Mouse (Mus musculus): ENCODE data around the gene Dstn. TPM values are rescaled to one million over a fixed set of nuclear protein-coding genes. Genes with fewer than 3 reads are reported as not detected.

The Dstn gene
- polyA plus RNA-seq, 1 experiment from 2014 or later, result 176 TPM

DNA sequence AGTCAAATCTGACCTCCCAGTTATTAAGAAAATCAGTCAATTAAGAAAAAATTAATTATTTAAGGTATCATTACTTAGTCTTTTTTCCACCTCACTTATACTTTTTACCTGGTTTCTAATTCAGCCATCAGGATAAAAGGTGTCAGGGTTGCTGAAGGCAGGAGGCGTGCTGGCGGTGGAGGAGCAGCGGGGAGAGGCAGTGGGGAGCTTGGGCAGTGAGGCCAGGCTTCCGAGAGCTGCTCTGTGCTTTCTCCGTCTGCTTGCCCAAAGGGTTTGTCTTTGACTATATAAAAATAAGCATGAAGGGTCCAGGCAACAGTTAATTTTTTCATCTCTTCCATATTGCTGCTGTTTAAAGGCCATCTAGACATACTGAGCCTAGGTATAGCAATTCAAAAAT, 18.4 kb downstream of the Dstn start:
- no peak overlapping the region for H3K4me3 ChIP-seq (ENCODE audit: inconsistent target)
- H3K27ac ChIP-seq, result no peak overlapping the region
- H3K79me2 ChIP-seq (ENCODE audit: inconsistent target), result peaks cover 100% of the 10 kb centered on the region
- 98% methylated on average over 5 of the region's 5 CpGs for WGBS (ENCODE audit: missing documents)
- no peaks in the 10 kb centered on the region; the same call in 1 of the 2 replicates for H3K36me3 ChIP-seq (ENCODE audit: inconsistent target)

DNA sequence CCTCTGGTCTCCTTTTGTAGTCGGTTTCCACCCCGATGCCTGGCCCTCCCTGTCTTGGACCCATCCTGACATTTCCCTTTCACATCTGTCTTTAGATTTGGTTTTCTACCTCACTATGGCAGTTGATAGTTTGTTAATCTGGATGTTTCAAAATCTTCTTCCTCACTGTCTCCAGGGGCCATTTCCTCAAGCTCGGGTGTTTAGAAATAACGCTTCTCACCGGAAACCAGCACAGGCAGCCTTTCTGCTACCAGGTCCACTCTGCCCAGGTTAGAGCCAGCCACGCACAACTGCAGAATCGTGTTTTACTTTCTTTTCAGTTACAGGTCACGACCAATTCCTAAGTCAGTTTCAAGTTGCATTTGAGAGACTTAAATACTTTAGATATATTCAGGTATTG, 19.3 kb downstream of the Dstn start:
- Histone ChIP-seq H3K36me3 (ENCODE audit: inconsistent target) (no peaks in the 10 kb centered on the region; the same call in 1 of the 2 replicates), H3K79me2 (ENCODE audit: inconsistent target) (peaks cover 100% of the 10 kb centered on the region), H3K4me3 (ENCODE audit: inconsistent target) (no peak overlapping the region), H3K27ac (no peak overlapping the region)
- WGBS (ENCODE audit: missing documents), result 37% methylated on average over 7 of the region's 8 CpGs

DNA sequence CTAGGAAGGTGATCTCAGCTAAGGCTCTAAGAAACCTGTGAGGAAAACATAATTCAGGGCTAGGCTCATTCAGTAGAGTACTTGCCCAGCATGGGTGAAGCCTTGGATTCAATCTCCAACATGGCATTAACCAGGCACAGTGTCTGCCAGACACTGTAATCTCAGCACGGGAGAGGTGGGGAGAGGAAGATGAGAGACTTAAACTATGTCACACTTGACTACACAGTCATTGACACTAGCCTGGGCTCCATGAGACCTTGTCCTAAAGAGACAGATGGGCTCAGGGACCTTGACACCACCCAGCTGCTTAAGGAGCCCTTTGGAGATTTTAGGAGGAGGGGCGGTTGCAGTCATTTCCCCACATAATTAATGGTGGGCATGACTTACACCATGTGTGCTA, 22.7 kb downstream of the Dstn start:
- Histone ChIP-seq H3K4me3 (ENCODE audit: inconsistent target) (no peak overlapping the region), H3K27ac (no peak overlapping the region), H3K36me3 (ENCODE audit: inconsistent target) (peaks cover 8% of the 10 kb centered on the region; the same call in 1 of the 2 replicates), H3K79me2 (ENCODE audit: inconsistent target) (peaks cover 89% of the 10 kb centered on the region)
- 96% methylated on average over 2 of the region's 2 CpGs for WGBS (ENCODE audit: missing documents)

DNA sequence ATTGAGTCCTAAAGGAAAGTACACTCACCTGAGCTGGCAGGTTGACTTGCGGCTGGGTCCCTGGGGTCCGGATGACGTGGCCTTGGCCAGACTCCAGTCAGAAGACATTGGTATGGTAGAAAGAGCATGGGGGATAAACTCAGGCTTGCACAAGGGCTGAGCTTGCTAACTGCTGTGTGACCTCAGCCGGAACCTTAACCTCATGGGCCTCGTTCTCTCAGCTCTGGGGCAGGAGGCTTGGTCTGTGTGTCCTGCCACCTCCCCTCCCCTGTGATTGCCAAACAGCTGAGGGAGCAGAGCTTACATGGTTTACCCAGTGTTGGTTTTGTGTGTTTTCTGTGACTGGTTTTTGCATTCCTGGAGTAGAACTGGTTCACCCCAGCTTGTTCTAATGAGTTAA, 25.3 kb downstream of the Dstn start:
- WGBS (ENCODE audit: missing documents), result 71% methylated on average over 5 of the region's 5 CpGs
- H3K27ac ChIP-seq, result no peak overlapping the region
- peaks cover 64% of the 10 kb centered on the region for H3K79me2 ChIP-seq (ENCODE audit: inconsistent target)
- H3K36me3 ChIP-seq (ENCODE audit: inconsistent target), result peaks cover 12% of the 10 kb centered on the region; the same call in 1 of the 2 replicates
- no peak overlapping the region for H3K4me3 ChIP-seq (ENCODE audit: inconsistent target)

DNA sequence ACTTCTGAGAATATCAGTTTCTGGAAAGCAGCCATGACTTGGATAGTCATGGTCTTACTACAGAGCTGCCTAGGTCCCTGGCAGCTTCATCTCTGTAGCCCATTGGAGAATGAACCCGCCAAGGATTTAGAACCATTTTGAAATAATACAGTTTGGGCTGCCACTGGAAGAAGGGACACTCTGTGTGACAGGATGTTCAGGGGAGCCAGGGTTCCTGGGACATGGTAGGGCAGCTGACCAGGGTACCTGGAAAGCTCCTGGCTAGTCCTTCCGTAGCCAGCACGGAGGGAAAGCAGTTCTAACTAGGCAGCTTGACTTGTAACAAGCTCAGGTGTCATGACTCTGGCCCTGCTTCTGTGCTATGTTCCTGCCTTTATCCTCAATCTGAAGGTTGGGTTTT, 29.7 kb downstream of the Dstn start:
- H3K27ac ChIP-seq, result no peak overlapping the region
- peaks cover 20% of the 10 kb centered on the region; the same call in 1 of the 2 replicates for H3K79me2 ChIP-seq (ENCODE audit: inconsistent target)
- no peak overlapping the region for H3K4me3 ChIP-seq (ENCODE audit: inconsistent target)
- H3K36me3 ChIP-seq (ENCODE audit: inconsistent target), result peaks cover 50% of the 10 kb centered on the region
- WGBS (ENCODE audit: missing documents), result 86% methylated on average over 3 of the region's 3 CpGs

DNA sequence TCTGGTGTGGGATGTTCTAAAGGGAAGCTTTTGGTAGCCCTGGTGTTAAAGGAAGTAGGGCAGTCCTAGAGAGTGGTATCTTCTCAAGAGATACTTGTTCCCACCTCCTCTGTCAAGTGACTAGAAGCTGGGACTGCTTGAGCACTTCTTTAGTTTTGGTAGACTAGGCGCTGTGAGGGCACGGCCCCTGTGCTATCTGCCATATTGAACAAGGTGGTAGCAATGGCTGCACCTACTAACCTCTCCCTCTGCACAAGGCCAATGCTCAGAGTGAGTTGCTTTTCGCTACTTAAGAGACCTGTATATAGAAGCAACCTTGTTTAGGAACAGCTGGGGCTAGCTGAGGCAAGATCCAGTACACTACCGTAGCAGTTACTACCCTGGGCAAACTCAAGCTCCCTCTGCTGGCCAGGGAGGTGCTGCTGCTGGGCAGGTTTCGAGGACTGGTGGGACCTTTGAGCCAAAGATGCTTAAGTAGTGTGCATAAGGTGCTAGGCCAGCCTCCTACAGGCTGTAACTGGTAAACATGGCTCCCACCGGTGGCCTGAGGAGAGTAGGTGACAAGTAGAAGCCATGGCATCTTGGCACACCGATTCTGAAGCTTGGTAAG, 30.5 kb downstream of the Dstn start:
- 94% methylated on average over 7 of the region's 7 CpGs for WGBS (ENCODE audit: missing documents)
- Histone ChIP-seq H3K36me3 (ENCODE audit: inconsistent target) (peaks cover 51% of the 10 kb centered on the region), H3K4me3 (ENCODE audit: inconsistent target) (no peak overlapping the region), H3K79me2 (ENCODE audit: inconsistent target) (peaks cover 12% of the 10 kb centered on the region; the same call in 1 of the 2 replicates), H3K27ac (no peak overlapping the region)

DNA sequence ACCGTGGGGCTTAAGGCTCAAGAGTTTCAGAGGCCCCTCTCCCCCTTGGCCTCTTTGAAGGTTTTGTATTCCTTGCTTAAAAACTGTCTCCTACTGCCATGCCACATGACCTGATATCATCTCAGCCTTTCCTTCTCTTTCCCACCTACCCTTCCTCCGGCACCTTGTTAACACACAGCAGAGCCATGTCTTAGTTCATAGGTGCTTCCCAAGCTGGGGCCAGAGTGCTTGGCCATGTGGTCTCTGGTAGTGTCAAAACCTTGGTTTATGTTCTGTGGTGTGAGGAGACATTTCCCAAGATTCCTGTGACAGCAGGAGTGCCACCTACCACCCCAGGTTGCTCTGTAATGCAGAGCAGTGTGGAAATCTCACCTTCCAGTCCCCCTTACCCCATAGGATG, 31.3 kb downstream of the Dstn start:
- peaks cover 4% of the 10 kb centered on the region; the same call in 1 of the 2 replicates for H3K79me2 ChIP-seq (ENCODE audit: inconsistent target)
- H3K27ac ChIP-seq, result no peak overlapping the region
- peaks cover 59% of the 10 kb centered on the region for H3K36me3 ChIP-seq (ENCODE audit: inconsistent target)
- WGBS (ENCODE audit: missing documents), result 92% methylated on average over 2 of the region's 2 CpGs
- H3K4me3 ChIP-seq (ENCODE audit: inconsistent target), result no peak overlapping the region

DNA sequence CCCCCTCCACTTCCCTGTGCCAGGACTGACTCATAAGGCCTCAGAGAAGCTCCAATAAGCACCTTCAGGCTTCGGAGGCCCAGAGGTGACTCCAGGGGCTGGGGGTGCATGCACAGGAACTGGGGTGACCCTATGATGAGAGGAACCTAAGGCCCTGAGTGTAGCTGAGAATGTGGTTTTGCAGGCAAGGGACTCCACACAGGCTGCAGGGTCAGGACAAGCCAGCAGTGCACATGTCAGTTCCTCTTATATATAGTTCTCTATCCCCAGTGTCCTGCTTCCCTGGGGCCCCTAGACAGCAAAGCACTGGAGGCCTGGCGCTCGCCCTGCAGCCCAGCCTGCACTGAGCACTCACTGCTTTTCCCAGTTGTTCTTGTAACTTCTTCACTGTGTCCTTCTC, 32.9 kb downstream of the Dstn start:
- Histone ChIP-seq H3K27ac (no peak overlapping the region), H3K79me2 (ENCODE audit: inconsistent target) (no peaks in the 10 kb centered on the region), H3K4me3 (ENCODE audit: inconsistent target) (no peak overlapping the region), H3K36me3 (ENCODE audit: inconsistent target) (peaks cover 75% of the 10 kb centered on the region)
- 69% methylated on average over 3 of the region's 3 CpGs for WGBS (ENCODE audit: missing documents)

DNA sequence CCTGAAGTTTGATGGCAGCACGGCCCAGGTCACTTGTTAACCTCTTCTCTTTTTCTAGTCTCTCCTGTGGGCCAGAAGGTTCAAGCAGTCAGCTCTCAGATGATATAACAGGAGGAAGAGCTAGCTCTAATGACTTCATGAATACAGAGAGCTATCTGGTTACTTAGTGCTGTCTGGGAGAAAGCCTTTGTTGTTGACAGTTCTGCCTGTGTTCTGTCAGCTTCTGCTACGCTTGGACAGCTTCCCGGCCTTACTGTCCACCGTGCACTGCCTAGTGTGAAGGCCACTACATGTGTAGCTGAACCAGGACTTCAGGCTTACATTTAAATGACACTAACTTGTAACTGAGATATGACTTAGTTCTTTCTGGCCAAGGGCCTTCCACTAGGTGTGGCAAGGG, 33.3 kb downstream of the Dstn start:
- no peak overlapping the region for H3K27ac ChIP-seq
- whole genome bisulfite sequencing (ENCODE audit: missing documents), result 97% methylated on average over 4 of the region's 4 CpGs
- peaks cover 80% of the 10 kb centered on the region for H3K36me3 ChIP-seq (ENCODE audit: inconsistent target)
- no peaks in the 10 kb centered on the region for H3K79me2 ChIP-seq (ENCODE audit: inconsistent target)
- H3K4me3 ChIP-seq (ENCODE audit: inconsistent target), result no peak overlapping the region

DNA sequence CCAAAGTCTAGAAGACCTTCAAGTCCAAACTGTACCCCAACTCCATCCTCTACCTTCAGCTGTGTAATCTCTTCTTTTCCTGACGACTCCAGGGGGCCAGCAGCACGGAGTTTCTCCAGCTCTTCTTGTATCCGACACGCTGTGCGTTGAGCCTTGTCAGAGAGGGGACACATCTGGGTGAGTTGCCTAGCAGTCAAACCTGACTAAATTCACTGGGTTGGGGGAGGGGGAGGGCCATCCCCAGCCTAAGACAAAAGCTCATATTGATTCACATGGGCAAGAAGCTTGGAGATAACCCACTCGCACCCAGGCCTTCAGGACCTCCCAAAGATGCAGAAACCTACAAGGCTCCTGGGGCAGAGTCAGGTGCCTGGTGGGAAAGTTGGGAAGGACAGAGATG, 34.1 kb downstream of the Dstn start:
- H3K36me3 ChIP-seq (ENCODE audit: inconsistent target), result peaks cover 88% of the 10 kb centered on the region
- WGBS (ENCODE audit: missing documents), result 98% methylated on average over 6 of the region's 6 CpGs
- no peaks in the 10 kb centered on the region for H3K79me2 ChIP-seq (ENCODE audit: inconsistent target)
- no peak overlapping the region for H3K27ac ChIP-seq
- H3K4me3 ChIP-seq (ENCODE audit: inconsistent target), result no peak overlapping the region

DNA sequence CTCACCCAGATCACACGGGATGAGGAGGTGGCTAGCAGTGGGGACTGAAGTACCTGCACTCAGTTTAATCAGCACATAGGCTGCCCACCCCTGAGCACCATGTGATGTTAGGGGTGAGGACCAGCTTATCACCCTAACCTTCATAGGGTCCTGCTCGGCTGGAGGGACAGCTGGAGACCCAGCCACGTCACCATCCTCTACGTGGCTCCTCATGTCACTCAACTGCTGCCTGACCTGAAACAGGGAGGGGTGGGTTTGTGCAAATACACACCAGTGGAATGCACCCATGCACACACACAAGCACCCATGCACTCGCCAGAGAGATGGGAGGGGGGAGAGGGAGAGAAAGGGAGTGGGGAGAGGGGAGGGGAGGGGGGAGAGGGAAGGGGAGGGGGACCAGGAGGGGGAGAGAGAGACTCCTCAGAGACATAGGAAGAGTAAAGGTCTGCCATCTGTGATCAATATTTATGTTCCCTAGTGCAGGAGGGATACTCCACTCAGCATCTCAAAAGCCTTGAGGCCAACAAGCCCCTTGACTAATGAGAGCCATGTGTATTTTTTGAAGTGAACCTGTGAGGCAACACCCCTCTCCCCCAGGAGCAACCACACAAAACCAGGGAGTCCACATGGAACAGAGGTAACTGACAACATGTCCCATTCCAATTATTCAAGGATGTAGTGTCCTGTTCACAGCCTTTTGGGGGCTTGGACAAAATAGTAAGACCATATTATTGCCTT, 35.3 kb downstream of the Dstn start:
- 91% methylated on average over 4 of the region's 5 CpGs for WGBS (ENCODE audit: missing documents)
- H3K79me2 ChIP-seq (ENCODE audit: inconsistent target), result no peaks in the 10 kb centered on the region
- H3K4me3 ChIP-seq (ENCODE audit: inconsistent target), result no peak overlapping the region
- no peak overlapping the region for H3K27ac ChIP-seq
- peaks cover 96% of the 10 kb centered on the region for H3K36me3 ChIP-seq (ENCODE audit: inconsistent target)

DNA sequence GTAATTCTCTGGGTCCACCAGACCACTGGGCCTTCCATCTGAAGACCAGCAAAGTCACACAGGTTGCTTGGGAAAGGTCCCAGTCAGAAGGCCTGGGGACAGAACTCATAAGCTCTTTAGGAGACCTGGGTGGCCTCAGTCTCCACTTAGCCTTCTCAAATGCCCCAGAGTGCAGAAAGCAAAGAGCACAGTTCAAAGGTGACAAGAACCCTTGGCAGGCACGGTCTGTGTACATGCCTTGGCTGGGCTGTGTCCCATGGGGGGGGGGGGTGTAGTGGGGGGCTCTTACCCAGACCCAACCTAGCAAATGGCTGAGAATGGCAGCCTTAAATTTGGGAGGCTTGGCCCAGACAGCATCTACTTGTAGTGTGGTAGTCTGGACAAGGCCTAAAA, 35.9 kb downstream of the Dstn start:
- Histone ChIP-seq H3K4me3 (ENCODE audit: inconsistent target) (no peak overlapping the region), H3K79me2 (ENCODE audit: inconsistent target) (no peaks in the 10 kb centered on the region), H3K36me3 (ENCODE audit: inconsistent target) (peaks cover 100% of the 10 kb centered on the region), H3K27ac (no peak overlapping the region)
- WGBS (ENCODE audit: missing documents), result 100% methylated on average over 1 of the region's 1 CpGs

DNA sequence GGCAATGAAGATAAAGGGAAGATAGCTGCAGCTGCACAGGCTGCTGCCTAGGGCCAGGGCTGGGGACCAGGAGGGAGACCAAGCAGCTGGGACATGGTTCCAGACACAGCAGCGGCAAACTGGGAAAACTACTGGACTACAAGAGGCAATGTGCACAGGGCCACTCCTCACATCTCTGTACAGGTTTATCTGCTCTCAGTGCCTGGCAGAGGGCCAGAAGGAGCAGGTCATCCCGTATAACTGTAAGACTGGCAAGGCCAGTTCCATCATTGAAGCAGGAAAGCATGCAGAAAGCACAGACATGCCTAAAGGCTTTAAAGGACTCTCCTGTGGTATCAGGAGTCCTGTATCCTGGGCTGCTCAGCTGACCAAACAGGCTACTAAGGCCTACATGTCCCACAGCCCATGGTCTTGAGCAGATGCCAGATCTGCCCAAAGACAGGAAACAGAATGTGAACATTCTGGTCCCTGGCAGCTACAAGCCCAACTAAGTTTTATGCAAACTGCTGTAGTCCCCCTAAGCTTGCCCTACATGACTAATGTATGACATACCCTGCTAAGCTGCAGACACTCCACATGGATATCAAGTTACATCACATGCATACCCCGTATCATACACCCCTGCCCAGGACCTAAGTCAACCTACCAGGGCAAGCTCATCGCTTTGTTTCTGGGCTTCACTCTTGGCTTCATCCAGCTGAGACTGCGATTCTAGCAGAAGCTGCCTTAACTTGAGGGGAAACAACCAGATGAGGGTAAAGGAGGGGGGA, 36.6 kb downstream of the Dstn start:
- 96% methylated on average over 5 of the region's 5 CpGs for WGBS (ENCODE audit: missing documents)
- Histone ChIP-seq H3K27ac (no peak overlapping the region), H3K79me2 (ENCODE audit: inconsistent target) (no peaks in the 10 kb centered on the region), H3K36me3 (ENCODE audit: inconsistent target) (peaks cover 100% of the 10 kb centered on the region), H3K4me3 (ENCODE audit: inconsistent target) (no peak overlapping the region)

DNA sequence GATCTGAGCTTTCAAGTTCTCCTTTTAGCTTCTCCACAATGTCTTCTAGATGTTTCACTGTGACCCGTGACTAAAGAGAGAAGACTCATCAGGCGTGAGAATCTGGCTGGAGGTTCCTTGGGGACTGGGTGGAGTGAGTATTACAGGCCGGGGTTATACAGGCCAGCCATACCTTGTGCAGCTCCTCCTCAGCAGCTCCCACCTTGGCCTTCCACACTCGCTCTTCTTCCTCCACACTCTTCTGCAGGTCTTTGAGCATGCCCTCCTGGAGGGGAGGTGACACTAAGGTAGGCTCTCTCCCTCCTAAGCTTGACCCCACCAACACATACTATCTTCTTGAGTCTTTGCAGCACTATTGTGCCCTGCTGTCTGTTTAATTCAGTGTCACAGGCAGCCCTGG, 38.8 kb downstream of the Dstn start:
- no peak overlapping the region for H3K27ac ChIP-seq
- H3K4me3 ChIP-seq (ENCODE audit: inconsistent target), result no peak overlapping the region
- WGBS (ENCODE audit: missing documents), result 88% methylated on average over 4 of the region's 4 CpGs
- peaks cover 94% of the 10 kb centered on the region for H3K36me3 ChIP-seq (ENCODE audit: inconsistent target)
- H3K79me2 ChIP-seq (ENCODE audit: inconsistent target), result no peaks in the 10 kb centered on the region

DNA sequence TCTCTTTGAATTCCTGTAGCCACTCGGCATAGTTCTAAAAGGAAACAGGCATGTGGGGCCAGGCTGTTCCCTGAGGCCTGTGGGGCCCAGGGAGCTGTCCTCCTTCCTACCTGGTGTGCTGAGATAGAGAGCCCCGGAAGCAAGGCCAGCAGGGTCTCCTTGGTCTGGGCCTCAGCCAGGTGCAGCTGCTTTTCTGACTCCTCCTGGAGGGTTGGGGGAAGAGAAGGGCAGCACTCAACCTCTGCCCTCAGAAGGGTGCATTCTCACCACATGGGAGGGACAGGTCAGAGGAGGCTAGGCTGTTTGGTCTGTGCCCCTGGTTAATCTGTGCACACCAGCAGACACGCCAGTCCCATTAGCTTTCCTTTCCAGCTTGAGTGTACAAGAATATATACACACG, 39.9 kb downstream of the Dstn start:
- no peaks in the 10 kb centered on the region for H3K79me2 ChIP-seq (ENCODE audit: inconsistent target)
- H3K36me3 ChIP-seq (ENCODE audit: inconsistent target), result peaks cover 90% of the 10 kb centered on the region
- WGBS (ENCODE audit: missing documents), result 95% methylated on average over 4 of the region's 4 CpGs

More for the DNA sequence above, 39.9 kb downstream of the Dstn start:
- Histone ChIP-seq H3K4me3 (ENCODE audit: inconsistent target) (no peak overlapping the region), H3K27ac (no peak overlapping the region)
